Mouse (Mus musculus) myocyte (in vitro differentiated cells): ENCODE measurements around the gene Tspyl3. TPM values are rescaled to one million over a fixed set of nuclear protein-coding genes. Genes with fewer than 3 reads are reported as not detected.

Experiments
- H3K27me3 ChIP-seq: one replicate; pipeline ENCODE4 v1.6.1; 2011; ENCODE audit not compliant: control insufficient read depth, insufficient read depth, insufficient read length
- H3K36me3 ChIP-seq: one replicate; pipeline ENCODE4 v1.6.1; 2011; ENCODE audit not compliant: control insufficient read depth, insufficient read depth
- H3K4me2 ChIP-seq: one replicate; pipeline ENCODE4 v1.6.1; 2011; ENCODE audit warnings: low read depth, control low read depth
- H3K4me3 ChIP-seq: one replicate; pipeline ENCODE4 v1.5.1; 2011; ENCODE audit warnings: mild to moderate bottlenecking, control low read depth, moderate library complexity
- H3K79me2 ChIP-seq: one replicate; pipeline ENCODE4 v1.6.1; 2011; ENCODE audit not compliant: control insufficient read depth, insufficient read depth
- H3ac ChIP-seq: one replicate; pipeline ENCODE4 v1.6.1; 2011; ENCODE audit not compliant: control insufficient read depth, insufficient read length
- CEBPB ChIP-seq: IDR thresholded peaks from 2 replicates; pipeline ENCODE4 v1.6.1; 2011; ENCODE audit warnings: mild to moderate bottlenecking, moderate library complexity; ENCODE audit not compliant: poor library complexity, insufficient read depth, severe bottlenecking
- E2F4 ChIP-seq: IDR thresholded peaks from one replicate; pipeline ENCODE4 v1.6.1; 2011; ENCODE audit warnings: mild to moderate bottlenecking, control low read depth, moderate library complexity; ENCODE audit not compliant: insufficient read depth
- MAX ChIP-seq: IDR thresholded peaks from one replicate; pipeline ENCODE4 v1.6.1; 2011; ENCODE audit warnings: low read depth, mild to moderate bottlenecking, control low read depth
- MYOD1 ChIP-seq, 3 experiments: IDR thresholded peaks; one replicate each; pipeline ENCODE4 v1.6.1; 2011; ENCODE audit warnings: control low read depth in 2 of 3, low read depth in 2 of 3, mild to moderate bottlenecking in 2 of 3, moderate library complexity in 1 of 3; ENCODE audit not compliant: insufficient read length in 2 of 3, control insufficient read depth in 1 of 3
- MYOG ChIP-seq, 3 experiments: IDR thresholded peaks; one replicate each; pipeline ENCODE4 v1.6.1; 2011; ENCODE audit warnings: control low read depth in 2 of 3, low read depth in 2 of 3, mild to moderate bottlenecking in 2 of 3; ENCODE audit not compliant: insufficient read length in 2 of 3, control insufficient read depth in 1 of 3, insufficient read depth in 1 of 3
- POLR2A ChIP-seq: IDR thresholded peaks from one replicate; pipeline ENCODE4 v1.6.1; 2011; ENCODE audit warnings: low read depth, mild to moderate bottlenecking, control low read depth, moderate library complexity; ENCODE audit not compliant: insufficient read length
- POLR2AphosphoS2 ChIP-seq: IDR thresholded peaks from one replicate; pipeline ENCODE4 v1.6.1; 2011; ENCODE audit warnings: low read depth, control low read depth; ENCODE audit not compliant: insufficient read length
- REST ChIP-seq: IDR thresholded peaks from one replicate; pipeline ENCODE4 v1.6.1; 2011; ENCODE audit warnings: mild to moderate bottlenecking, control low read depth, moderate library complexity; ENCODE audit not compliant: insufficient read depth, insufficient read length
- SRF ChIP-seq: IDR thresholded peaks from one replicate; pipeline ENCODE4 v1.6.1; 2011; ENCODE audit warnings: low read depth; ENCODE audit not compliant: control insufficient read depth, insufficient read length
- TCF12 ChIP-seq: IDR thresholded peaks from one replicate; pipeline ENCODE4 v1.6.1; 2011; ENCODE audit warnings: mild to moderate bottlenecking, control low read depth; ENCODE audit not compliant: poor library complexity, insufficient read depth, severe bottlenecking
- TCF3 ChIP-seq: IDR thresholded peaks from one replicate; pipeline ENCODE4 v1.6.1; 2011; ENCODE audit warnings: low read depth, control low read depth; ENCODE audit not compliant: insufficient read length
- USF1 ChIP-seq: IDR thresholded peaks from one replicate; pipeline ENCODE4 v1.6.1; 2011; ENCODE audit warnings: low read depth, mild to moderate bottlenecking, control low read depth, moderate library complexity
- polyA plus RNA-seq: library from polyadenylated mRNA; unstranded; fragments of >200 nt; fragmentation: generic; extraction: Trizol; gene quantifications from one replicate; pipeline ENCODE4 v1.2.1, GENCODE M21; 2012; ENCODE audit warnings: missing spikeins

The Tspyl3 gene
- polyA plus RNA-seq, 1 experiment = 0.12 TPM

DNA sequence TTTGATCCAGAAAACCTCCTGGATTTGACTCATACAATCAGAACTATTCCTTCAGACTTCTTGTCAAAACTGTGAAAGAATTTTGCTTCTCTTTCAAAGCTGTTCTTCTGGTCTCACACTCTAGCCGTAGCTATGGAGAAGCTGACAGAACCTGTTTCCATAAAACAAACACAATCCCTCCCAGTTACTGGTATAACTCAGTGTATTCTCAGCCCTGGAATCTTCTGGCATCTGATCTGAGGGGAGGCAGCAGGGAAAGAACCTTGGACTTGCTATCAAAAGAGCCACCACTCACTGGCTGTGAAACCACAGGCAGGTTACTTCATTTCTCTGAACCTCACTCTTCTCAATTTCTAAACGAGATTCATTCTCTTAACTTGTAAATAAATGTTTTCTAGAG lies 13.2 kb upstream of the Tspyl3 start:
- peak overlapping the region; percentile 96 for H3K4me2 ChIP-seq
- peaks cover 56% of the 10 kb centered on the region for H3K79me2 ChIP-seq
- TF ChIP-seq MAX (no peak), TCF12 (no peak), POLR2A (no peak), SRF (no peak), REST (no peak), MYOG (IDR thresholded peaks at IDR 0.05; ENCODE audit: control insufficient read depth in 1 of 3, insufficient read depth in 1 of 3, insufficient read length in 2 of 3, low read depth in 2 of 3) (no peak), USF1 (no peak), CEBPB (no peak), TCF3 (no peak), E2F4 (no peak), POLR2AphosphoS2 (no peak)
- no peak overlapping the region for H3K4me3 ChIP-seq
- H3K36me3 ChIP-seq = peaks cover 29% of the 10 kb centered on the region
- no peaks in the 10 kb centered on the region for H3K27me3 ChIP-seq
- no peak overlapping the region for H3ac ChIP-seq

DNA sequence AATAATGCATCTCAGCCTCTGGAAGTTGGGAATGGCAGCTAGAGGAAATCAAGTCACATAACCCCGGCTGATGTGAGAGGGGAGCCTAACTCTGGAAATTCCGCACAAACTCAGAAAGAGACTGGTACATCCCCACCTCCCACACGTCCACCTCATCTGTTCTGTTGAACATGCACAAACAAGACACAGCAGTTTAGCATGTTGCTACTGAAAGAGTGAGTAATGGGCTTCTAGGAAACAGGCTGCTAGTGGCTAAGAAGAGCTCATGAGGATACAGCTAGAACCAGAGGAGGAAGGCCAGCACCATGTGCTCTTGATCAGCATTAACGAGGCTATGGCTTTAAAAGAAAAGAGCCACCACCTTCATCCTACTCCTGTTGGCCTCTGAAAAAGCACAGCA lies 12.7 kb upstream of the Tspyl3 start:
- H3K4me2 ChIP-seq = peak overlapping the region; percentile 96
- no peak overlapping the region for H3K4me3 ChIP-seq
- no peak overlapping the region for H3ac ChIP-seq
- H3K36me3 ChIP-seq = peaks cover 35% of the 10 kb centered on the region
- peaks cover 56% of the 10 kb centered on the region for H3K79me2 ChIP-seq
- no peaks in the 10 kb centered on the region for H3K27me3 ChIP-seq
- TF ChIP-seq CEBPB (no peak), E2F4 (no peak)

DNA sequence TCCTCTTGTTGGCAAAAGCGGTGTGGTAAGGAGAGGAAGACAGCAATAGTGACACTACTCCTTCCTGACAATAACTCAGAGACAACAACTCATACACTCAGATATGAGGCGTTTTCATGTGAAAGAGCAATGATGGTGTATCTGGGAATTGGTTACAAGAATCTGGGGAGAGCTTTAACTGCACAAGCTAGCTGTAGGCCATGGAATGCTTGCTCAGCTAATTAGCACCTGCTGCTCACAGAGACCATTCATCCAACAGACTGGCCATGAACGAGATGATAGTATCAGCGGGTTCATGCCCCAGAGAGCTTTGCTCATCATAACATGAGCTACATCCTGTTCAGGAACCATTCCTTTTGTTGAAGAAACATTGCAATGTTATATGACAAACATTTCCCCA lies 12.0 kb upstream of the Tspyl3 start:
- Histone ChIP-seq H3K4me3 (no peak overlapping the region), H3K4me2 (peak overlapping the region; percentile 96), H3K27me3 (no peaks in the 10 kb centered on the region), H3K79me2 (peaks cover 56% of the 10 kb centered on the region), H3K36me3 (peaks cover 42% of the 10 kb centered on the region), H3ac (no peak overlapping the region)
- TF ChIP-seq MYOD1 (IDR thresholded peaks at IDR 0.05; ENCODE audit: control insufficient read depth in 1 of 3, insufficient read length in 2 of 3, low read depth in 2 of 3) = peak in 2 of 3 experiments; percentile 48 to 80
- TF ChIP-seq TCF3 = no peak
- TF ChIP-seq MYOG (IDR thresholded peaks at IDR 0.05; ENCODE audit: control insufficient read depth in 1 of 3, insufficient read depth in 1 of 3, insufficient read length in 2 of 3, low read depth in 2 of 3) = peak in 1 of 3 experiments; percentile 47
- TF ChIP-seq REST = no peak

- H3K27me3 ChIP-seq = no peaks in the 10 kb centered on the region
- H3K36me3 ChIP-seq = peaks cover 45% of the 10 kb centered on the region
- no peaks in the 10 kb centered on the region for H3K79me2 ChIP-seq
- TF ChIP-seq TCF12 (no peak), POLR2AphosphoS2 (peak; percentile 55)
- H3K4me2 ChIP-seq = no peak overlapping the region
- no peak overlapping the region for H3ac ChIP-seq
- H3K4me3 ChIP-seq = no peak overlapping the region
Measured at GRCm38 (mm10) chr2:153228523-153228922, 3.3 kb upstream of the Tspyl3 start.

DNA sequence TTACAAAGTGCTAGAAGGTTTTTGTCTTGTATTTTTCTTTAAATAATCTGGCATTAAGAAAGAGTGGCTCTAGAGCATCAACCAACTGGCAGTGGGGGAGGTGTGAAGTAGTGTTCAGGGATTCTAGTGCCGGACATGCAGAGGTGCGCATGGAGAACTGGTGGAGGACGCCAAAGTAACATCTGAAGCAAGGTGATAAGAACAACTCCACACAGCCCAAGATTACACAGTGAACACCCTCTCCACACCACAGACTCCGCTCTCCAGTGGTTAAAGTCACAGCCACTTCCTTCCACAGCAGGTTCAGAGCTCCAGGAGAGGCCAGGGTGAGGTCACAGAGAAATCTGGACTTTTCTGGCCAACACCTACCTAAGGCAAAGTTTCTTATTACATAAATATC lies 2.7 kb upstream of the Tspyl3 start:
- Histone ChIP-seq H3K4me2 (no peak overlapping the region), H3ac (no peak overlapping the region), H3K27me3 (no peaks in the 10 kb centered on the region), H3K79me2 (no peaks in the 10 kb centered on the region), H3K4me3 (no peak overlapping the region), H3K36me3 (peaks cover 40% of the 10 kb centered on the region)
- TF ChIP-seq MYOD1 (IDR thresholded peaks at IDR 0.05; ENCODE audit: control insufficient read depth in 1 of 3, insufficient read length in 2 of 3, low read depth in 2 of 3) (no peak), TCF12 (no peak)

DNA sequence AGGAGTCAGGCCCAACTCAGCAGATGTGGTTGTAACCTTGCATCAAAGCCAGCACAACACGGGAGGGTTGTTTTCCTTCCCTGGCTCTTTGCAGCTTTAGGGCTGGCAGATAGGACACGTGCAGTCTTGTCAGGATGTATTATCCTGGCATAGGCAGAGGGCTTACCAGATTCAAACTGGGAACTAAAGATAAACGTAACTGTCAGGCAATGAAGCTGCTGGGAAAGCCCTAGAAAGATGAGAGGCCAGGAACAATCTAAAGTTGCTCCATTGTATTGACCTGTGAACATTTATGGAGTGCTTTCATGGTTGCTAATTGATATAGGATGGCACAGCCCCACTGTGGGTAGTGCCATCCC lies 333 bp upstream of the Tspyl3 start:
- peaks cover 16% of the 10 kb centered on the region for H3K36me3 ChIP-seq
- no peak overlapping the region for H3K4me3 ChIP-seq
- H3K27me3 ChIP-seq = no peaks in the 10 kb centered on the region
- TF ChIP-seq CEBPB (no peak), POLR2AphosphoS2 (no peak), USF1 (no peak), MAX (no peak), POLR2A (no peak), MYOG (IDR thresholded peaks at IDR 0.05; ENCODE audit: control insufficient read depth in 1 of 3, insufficient read depth in 1 of 3, insufficient read length in 2 of 3, low read depth in 2 of 3) (no peak), TCF12 (no peak), SRF (no peak), MYOD1 (IDR thresholded peaks at IDR 0.05; ENCODE audit: control insufficient read depth in 1 of 3, insufficient read length in 2 of 3, low read depth in 2 of 3) (no peak), TCF3 (no peak), E2F4 (no peak), REST (no peak)
- H3K4me2 ChIP-seq = no peak overlapping the region
- H3ac ChIP-seq = no peak overlapping the region
- H3K79me2 ChIP-seq = no peaks in the 10 kb centered on the region
